ENCODE assay signal across 24 mouse cellular contexts in genomic region chr10:21460062-21460461, GRCm38 (mm10).
DNase-seq lines count a peak whose midpoint lies in the region; ATAC-seq and TF ChIP-seq lines count a peak whose summit lies in the region.
"Had no signal": no experiment of that assay in that cellular context is flagged by ENCODE, and none has a peak within 500 bp of the region (broad histone marks: within the 10 kb centered on the region; RNA-seq: fewer than 3 reads in every experiment).

No protein-coding gene starts in this region.

- no peak overlapping the region for H3K4me2 ChIP-seq in kidney, embryonic 16.5 days (replicated peaks; ENCODE audit: low read depth, low read length)
- no peak overlapping the region for H3K4me2 ChIP-seq in midbrain, embryonic 14.5 days (ENCODE audit: low read length)
- no peak overlapping the region for H3K4me2 ChIP-seq in midbrain, postnatal 0 days (ENCODE audit: low read depth, low read length, poor library complexity, severe bottlenecking)
- no peak overlapping the region for H3K4me2 ChIP-seq in kidney, postnatal 0 days (ENCODE audit: low read length)
- H3K4me2 ChIP-seq in midbrain, embryonic 16.5 days (ENCODE audit: low read length): no peak overlapping the region
- H3K4me2 ChIP-seq in hindbrain, embryonic 12.5 days (replicated peaks): no peak overlapping the region
- H3K4me2 ChIP-seq: embryonic facial prominence, embryonic 15.5 days; heart, embryonic 11.5 days; limb, embryonic 12.5 days; liver, embryonic 15.5 days; neural tube, embryonic 13.5 days had no signal

- 0 out of 2 replicates have a peak, but pooled peaks cover 15% of the 10 kb centered on the region for H3K4me1 ChIP-seq in kidney, embryonic 16.5 days (ENCODE audit: insufficient read depth, low read length)
- H3K4me1 ChIP-seq in midbrain, embryonic 14.5 days (ENCODE audit: control insufficient read depth, insufficient read depth, low read length): peaks cover 19% of the 10 kb centered on the region; the same call in 1 of the 2 replicates
- peaks cover 7% of the 10 kb centered on the region; the same call in 1 of the 2 replicates for H3K4me1 ChIP-seq in midbrain, postnatal 0 days (ENCODE audit: insufficient read depth, low read length)
- H3K4me1 ChIP-seq in kidney, postnatal 0 days (replicated peaks; ENCODE audit: insufficient read depth, low read length): no peaks in the 10 kb centered on the region; the same call in 1 of the 2 replicates
- H3K4me1 ChIP-seq in midbrain, embryonic 16.5 days (ENCODE audit: control insufficient read depth, insufficient read depth, low read length): peaks cover 21% of the 10 kb centered on the region
- H3K4me1 ChIP-seq in hindbrain, embryonic 12.5 days: peaks cover 7% of the 10 kb centered on the region

- no peaks in the 10 kb centered on the region for H3K9me3 ChIP-seq in kidney, embryonic 16.5 days (ENCODE audit: low read length)
- no peaks in the 10 kb centered on the region for H3K9me3 ChIP-seq in midbrain, embryonic 14.5 days (ENCODE audit: control insufficient read depth, low read length)
- no peaks in the 10 kb centered on the region for H3K9me3 ChIP-seq in midbrain, postnatal 0 days (ENCODE audit: low read length)
- no peaks in the 10 kb centered on the region for H3K9me3 ChIP-seq in kidney, postnatal 0 days (replicated peaks; ENCODE audit: low read length)
- no peaks in the 10 kb centered on the region for H3K9me3 ChIP-seq in midbrain, embryonic 16.5 days (replicated peaks; ENCODE audit: control insufficient read depth, low read length, poor library complexity, severe bottlenecking)
- no peaks in the 10 kb centered on the region for H3K9me3 ChIP-seq in hindbrain, embryonic 12.5 days (replicated peaks)
- H3K9me3 ChIP-seq: embryonic facial prominence, embryonic 15.5 days; limb, embryonic 12.5 days; liver, embryonic 15.5 days; neural tube, embryonic 13.5 days had no signal

- no peak for TF ChIP-seq CTCF in midbrain, postnatal 0 days (IDR thresholded peaks at IDR 0.05)
- TF ChIP-seq CTCF in kidney, postnatal 0 days (IDR thresholded peaks at IDR 0.05; ENCODE audit: low read depth): no peak

- no peak for ATAC-seq in kidney, embryonic 16.5 days (ENCODE audit: low FRiP score, low TSS enrichment)
- 0 out of 2 replicates have a peak, but pooled peaks have one; percentile 32 for ATAC-seq in midbrain, embryonic 14.5 days (ENCODE audit: low FRiP score, low TSS enrichment)
- no peak for ATAC-seq in midbrain, postnatal 0 days (ENCODE audit: low FRiP score)
- no peak for ATAC-seq in kidney, postnatal 0 days (replicated peaks; ENCODE audit: low FRiP score, low read depth)
- ATAC-seq in midbrain, embryonic 16.5 days: peak; percentile 21; the same call in 1 of the 2 replicates
- ATAC-seq in hindbrain, embryonic 12.5 days (ENCODE audit: low FRiP score): no peak
- ATAC-seq: forebrain, embryonic 14.5 days; lung, postnatal 0 days had no signal

- H3K4me3 ChIP-seq in kidney, embryonic 16.5 days (ENCODE audit: low read length): no peak overlapping the region
- H3K4me3 ChIP-seq in midbrain, embryonic 14.5 days (replicated peaks; ENCODE audit: low read depth, low read length): no peak overlapping the region
- no peak overlapping the region for H3K4me3 ChIP-seq in midbrain, postnatal 0 days (ENCODE audit: low read depth, low read length)
- no peak overlapping the region for H3K4me3 ChIP-seq in kidney, postnatal 0 days (replicated peaks; ENCODE audit: low read depth, low read length)
- H3K4me3 ChIP-seq in midbrain, embryonic 16.5 days (ENCODE audit: low read depth, low read length): no peak overlapping the region
- H3K4me3 ChIP-seq in hindbrain, embryonic 12.5 days: no peak overlapping the region
- H3K4me3 ChIP-seq: embryonic facial prominence, embryonic 15.5 days; gastrocnemius, adult 2 months; limb, embryonic 12.5 days; liver, embryonic 15.5 days; myocyte; neural tube, embryonic 13.5 days had no signal

- H3K27me3 ChIP-seq in kidney, embryonic 16.5 days (ENCODE audit: insufficient read depth, low read length): no peaks in the 10 kb centered on the region
- no peaks in the 10 kb centered on the region for H3K27me3 ChIP-seq in midbrain, embryonic 14.5 days (ENCODE audit: control insufficient read depth, insufficient read depth, low read length)
- no peaks in the 10 kb centered on the region for H3K27me3 ChIP-seq in midbrain, postnatal 0 days (ENCODE audit: insufficient read depth, low read length)
- no peaks in the 10 kb centered on the region for H3K27me3 ChIP-seq in kidney, postnatal 0 days (ENCODE audit: insufficient read depth, low read length)
- no peaks in the 10 kb centered on the region; the same call in 1 of the 2 replicates for H3K27me3 ChIP-seq in midbrain, embryonic 16.5 days (ENCODE audit: control insufficient read depth, insufficient read depth, low read depth, low read length)
- peaks cover 4% of the 10 kb centered on the region; the same call in 1 of the 2 replicates for H3K27me3 ChIP-seq in hindbrain, embryonic 12.5 days
- H3K27me3 ChIP-seq: embryonic facial prominence, embryonic 15.5 days; liver, embryonic 15.5 days had no signal

- H3K36me3 ChIP-seq in kidney, embryonic 16.5 days (ENCODE audit: insufficient read depth, low read length): no peaks in the 10 kb centered on the region
- H3K36me3 ChIP-seq in midbrain, embryonic 14.5 days (ENCODE audit: control insufficient read depth, insufficient read depth, low read length): no peaks in the 10 kb centered on the region
- no peaks in the 10 kb centered on the region for H3K36me3 ChIP-seq in midbrain, postnatal 0 days (ENCODE audit: insufficient read depth, low read length)
- H3K36me3 ChIP-seq in kidney, postnatal 0 days (ENCODE audit: insufficient read depth, low read length): no peaks in the 10 kb centered on the region
- no peaks in the 10 kb centered on the region for H3K36me3 ChIP-seq in midbrain, embryonic 16.5 days (ENCODE audit: control insufficient read depth, insufficient read depth, low read length)
- H3K36me3 ChIP-seq in hindbrain, embryonic 12.5 days: no peaks in the 10 kb centered on the region
- H3K36me3 ChIP-seq: embryonic facial prominence, embryonic 15.5 days; limb, embryonic 12.5 days; liver, embryonic 15.5 days; neural tube, embryonic 13.5 days had no signal

- no peak overlapping the region; the same call in 1 of the 2 replicates for H3K27ac ChIP-seq in kidney, embryonic 16.5 days (ENCODE audit: low read length)
- H3K27ac ChIP-seq in midbrain, embryonic 14.5 days (replicated peaks; ENCODE audit: low read depth, low read length): peak overlapping the region; percentile 58; the same call in 1 of the 2 replicates
- no peak overlapping the region for H3K27ac ChIP-seq in midbrain, postnatal 0 days (ENCODE audit: low read depth, low read length)
- no peak overlapping the region for H3K27ac ChIP-seq in kidney, postnatal 0 days
- no peak overlapping the region for H3K27ac ChIP-seq in midbrain, embryonic 16.5 days (ENCODE audit: low read length)
- no peak overlapping the region for H3K27ac ChIP-seq in hindbrain, embryonic 12.5 days
- H3K27ac ChIP-seq: embryonic facial prominence, embryonic 15.5 days; gastrocnemius, adult 2 months; limb, embryonic 12.5 days; liver, embryonic 15.5 days; macrophage; neural tube, embryonic 13.5 days had no signal

- DNase-seq in kidney, adult 18-20 months: peak; percentile 47
- peak; percentile 69 for DNase-seq in midbrain, embryonic 14.5 days
- no peak for DNase-seq in midbrain, postnatal 0 days (ENCODE audit: low spot score)
- DNase-seq in kidney, postnatal 0 days (ENCODE audit: low spot score): peak; percentile 25
- no peak for DNase-seq in adrenal gland, postnatal 4 days (ENCODE audit: low spot score in 2 of 2)
- DNase-seq: adrenal gland, postnatal 14 days; cerebellum, adult 9-10 months; gastrocnemius, adult 2 months; layer of hippocampus, postnatal 36 days; retina, postnatal 1 day; right cerebral cortex, postnatal 25 days; thymus, postnatal 14 days had no signal

- H3K9ac ChIP-seq in kidney, embryonic 16.5 days (replicated peaks; ENCODE audit: low read length): no peak overlapping the region
- H3K9ac ChIP-seq in midbrain, embryonic 14.5 days (replicated peaks; ENCODE audit: low read length): no peak overlapping the region
- no peak overlapping the region for H3K9ac ChIP-seq in midbrain, postnatal 0 days (replicated peaks; ENCODE audit: low read length, poor library complexity, severe bottlenecking)
- H3K9ac ChIP-seq in kidney, postnatal 0 days (ENCODE audit: low read depth, low read length): no peak overlapping the region
- no peak overlapping the region for H3K9ac ChIP-seq in midbrain, embryonic 16.5 days (ENCODE audit: low read depth, low read length)
- no peak overlapping the region for H3K9ac ChIP-seq in hindbrain, embryonic 12.5 days
- H3K9ac ChIP-seq: embryonic facial prominence, embryonic 15.5 days; limb, embryonic 12.5 days; liver, embryonic 15.5 days; neural tube, embryonic 13.5 days had no signal

- 47% methylated on average over 2 of the region's 2 CpGs for WGBS in kidney, embryonic 16.5 days
- 24% methylated on average over 2 of the region's 2 CpGs for WGBS in midbrain, embryonic 14.5 days
- WGBS in midbrain, postnatal 0 days: 36% methylated on average over 2 of the region's 2 CpGs
- 48% methylated on average over 2 of the region's 2 CpGs for WGBS in kidney, postnatal 0 days
- WGBS in midbrain, embryonic 16.5 days: 33% methylated on average over 2 of the region's 2 CpGs
- WGBS in hindbrain, embryonic 12.5 days: 72% methylated on average over 2 of the region's 2 CpGs

Comparison
In these comparisons a context has a peak if more than half of its experiments do, and no peak if none do; other contexts are left out.
1. DNase-seq: peak in kidney, adult 18-20 months (single experiment), midbrain, embryonic 14.5 days (single experiment) and kidney, postnatal 0 days (single experiment); none in midbrain, postnatal 0 days (single experiment) and adrenal gland, postnatal 4 days (0 of 2).
2. ATAC-seq: peak in midbrain, embryonic 14.5 days (single experiment) and midbrain, embryonic 16.5 days (single experiment); none in kidney, embryonic 16.5 days (single experiment), midbrain, postnatal 0 days (single experiment), kidney, postnatal 0 days (single experiment) and hindbrain, embryonic 12.5 days (single experiment).